Mouse (Mus musculus): ENCODE data around the gene Cpvl. TPM values are rescaled to one million over a fixed set of nuclear protein-coding genes. Genes with fewer than 3 reads are reported as not detected.
A peak's percentile ranks its signal among the peaks of the same experiment; 100 is the strongest.

The Cpvl gene
- polyA plus RNA-seq, 1 experiment, result 0.19 TPM

- DNase-seq, result peak; percentile 81
- no peak overlapping the region for H3K27ac ChIP-seq (ENCODE audit: insufficient read depth, low read depth, low read length)
- WGBS, result 48% methylated on average over 4 of the region's 4 CpGs
Measured at GRCm38 (mm10) chr6:53906871-53907270, 71.6 kb downstream of the Cpvl start.

DNA sequence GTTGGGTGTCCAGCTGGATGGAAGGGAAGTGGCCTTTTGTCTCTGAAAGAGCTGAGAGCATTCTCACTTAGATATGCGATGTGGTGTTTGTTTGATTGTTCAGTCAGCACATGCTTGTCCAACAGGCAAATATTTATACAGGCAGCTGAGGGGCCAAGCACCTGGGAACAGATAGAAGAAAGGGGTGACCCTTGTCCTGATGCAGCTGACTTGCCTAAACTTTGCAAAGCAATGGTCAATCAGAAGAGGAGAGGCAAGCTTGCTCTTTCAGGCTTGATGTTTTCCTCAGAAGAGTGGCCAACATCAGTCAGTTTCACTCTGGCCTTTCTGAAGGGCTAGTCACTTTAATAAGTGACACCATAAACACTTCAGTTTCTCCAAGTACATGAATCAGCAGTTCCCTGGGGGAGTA is 72.4 kb downstream of the Cpvl start:
- Histone ChIP-seq H3K36me3 (ENCODE audit: control insufficient read depth, insufficient read depth, low read length) (no peaks in the 10 kb centered on the region), H3K4me3 (ENCODE audit: insufficient read depth, low read depth, low read length) (no peak overlapping the region), H3K27me3 (replicated peaks; ENCODE audit: control insufficient read depth, insufficient read depth, low read length) (no peaks in the 10 kb centered on the region), H3K27ac (ENCODE audit: insufficient read depth, low read depth, low read length) (peak overlapping the region; percentile 42), H3K4me1 (ENCODE audit: control insufficient read depth, insufficient read depth, low read length) (peaks cover 3% of the 10 kb centered on the region; the same call in 1 of the 2 replicates)
- DNase-seq, result peak; percentile 23
- TF ChIP-seq CTCF (conservative IDR thresholded peaks at IDR 0.05; ENCODE audit: insufficient read depth, insufficient read length, low read depth, low read length) (no peak), POLR2A (IDR thresholded peaks at IDR 0.05; ENCODE audit: low read depth, low read length) (no peak)
- 65% methylated on average over 1 of the region's 1 CpGs for WGBS

More at GRCm38 (mm10) chr6:53906871-53907270, 71.6 kb downstream of the Cpvl start:
- TF ChIP-seq POLR2A (IDR thresholded peaks at IDR 0.05; ENCODE audit: low read depth, low read length) (no peak), CTCF (conservative IDR thresholded peaks at IDR 0.05; ENCODE audit: insufficient read depth, insufficient read length, low read depth, low read length) (no peak)
- Histone ChIP-seq H3K4me1 (ENCODE audit: control insufficient read depth, insufficient read depth, low read length) (peaks cover 3% of the 10 kb centered on the region; the same call in 1 of the 2 replicates), H3K36me3 (ENCODE audit: control insufficient read depth, insufficient read depth, low read length) (no peaks in the 10 kb centered on the region), H3K4me3 (ENCODE audit: insufficient read depth, low read depth, low read length) (no peak overlapping the region), H3K27me3 (replicated peaks; ENCODE audit: control insufficient read depth, insufficient read depth, low read length) (no peaks in the 10 kb centered on the region)

DNA sequence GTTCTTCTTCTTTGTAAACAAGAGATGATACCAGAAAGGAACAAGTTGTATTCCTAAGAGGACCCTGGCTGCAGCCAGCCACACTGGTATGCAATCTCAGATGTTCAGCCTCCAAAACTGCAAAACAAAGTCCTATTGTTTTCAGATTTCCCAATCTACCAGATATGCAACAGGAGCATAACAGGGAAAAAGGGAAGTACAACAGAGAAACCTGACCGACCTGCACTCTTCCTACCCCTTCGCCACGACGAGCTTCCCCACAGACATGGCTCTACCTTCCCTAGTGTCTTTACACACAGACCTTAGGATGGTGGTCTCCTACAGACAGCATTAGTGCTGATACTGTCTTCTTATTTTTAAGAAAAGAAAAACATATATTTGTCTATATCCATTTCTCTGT is 72.9 kb downstream of the Cpvl start:
- Histone ChIP-seq H3K27me3 (replicated peaks; ENCODE audit: control insufficient read depth, insufficient read depth, low read length) (no peaks in the 10 kb centered on the region), H3K4me3 (ENCODE audit: insufficient read depth, low read depth, low read length) (no peak overlapping the region), H3K4me1 (ENCODE audit: control insufficient read depth, insufficient read depth, low read length) (peaks cover 3% of the 10 kb centered on the region; the same call in 1 of the 2 replicates), H3K27ac (ENCODE audit: insufficient read depth, low read depth, low read length) (peak overlapping the region; percentile 33; the same call in 1 of the 2 replicates), H3K36me3 (ENCODE audit: control insufficient read depth, insufficient read depth, low read length) (no peaks in the 10 kb centered on the region)
- no peak for DNase-seq
- TF ChIP-seq POLR2A (IDR thresholded peaks at IDR 0.05; ENCODE audit: low read depth, low read length), result no peak
- no peak for TF ChIP-seq CTCF (conservative IDR thresholded peaks at IDR 0.05; ENCODE audit: insufficient read depth, insufficient read length, low read depth, low read length)
- 78% methylated on average over 4 of the region's 4 CpGs for WGBS

DNA sequence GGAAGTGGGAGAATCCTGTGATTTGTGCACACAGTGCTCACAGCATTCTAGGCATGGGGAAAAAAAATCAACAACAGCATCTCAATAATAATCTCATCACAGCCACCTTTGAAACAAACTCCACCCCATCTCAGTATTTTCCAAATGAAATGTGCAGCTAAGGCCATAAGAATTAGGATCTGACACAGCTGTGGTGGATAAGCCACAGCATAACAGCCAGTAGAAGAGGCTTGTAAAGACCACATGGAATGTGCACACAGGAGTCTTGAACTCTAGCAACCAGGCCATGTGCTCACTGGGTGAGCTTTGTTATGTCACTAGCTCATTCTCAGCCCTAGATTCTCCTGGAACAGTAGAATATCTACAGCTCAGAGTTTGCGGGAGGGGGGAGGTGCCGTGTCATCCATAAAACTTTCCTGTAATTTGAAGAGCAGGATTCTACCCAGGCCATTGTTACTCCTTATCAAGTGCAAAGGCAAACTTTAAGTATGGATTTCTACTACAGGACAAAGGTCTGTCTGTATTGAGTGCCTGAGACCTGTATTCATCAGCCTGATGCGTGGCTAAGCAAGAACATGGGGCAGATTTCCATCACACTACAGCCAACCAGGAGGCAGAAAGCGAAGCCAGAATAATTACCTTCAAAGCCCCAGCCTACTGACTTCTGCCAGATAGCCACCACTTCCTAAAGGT is 73.6 kb downstream of the Cpvl start:
- H3K36me3 ChIP-seq (ENCODE audit: control insufficient read depth, insufficient read depth, low read length), result no peaks in the 10 kb centered on the region
- no peak for DNase-seq
- H3K27ac ChIP-seq (ENCODE audit: insufficient read depth, low read depth, low read length), result no peak overlapping the region
- H3K4me3 ChIP-seq (ENCODE audit: insufficient read depth, low read depth, low read length), result no peak overlapping the region
- H3K4me1 ChIP-seq (ENCODE audit: control insufficient read depth, insufficient read depth, low read length), result peaks cover 3% of the 10 kb centered on the region; the same call in 1 of the 2 replicates
- TF ChIP-seq POLR2A (IDR thresholded peaks at IDR 0.05; ENCODE audit: low read depth, low read length), result no peak
- no peak for TF ChIP-seq CTCF (conservative IDR thresholded peaks at IDR 0.05; ENCODE audit: insufficient read depth, insufficient read length, low read depth, low read length)
- WGBS, result 85% methylated on average over 4 of the region's 4 CpGs
- H3K27me3 ChIP-seq (replicated peaks; ENCODE audit: control insufficient read depth, insufficient read depth, low read length), result no peaks in the 10 kb centered on the region

GRCm38 (mm10) chr6:53904186-53904585 is 74.3 kb downstream of the Cpvl start:
- H3K4me1 ChIP-seq (ENCODE audit: control insufficient read depth, insufficient read depth, low read length), result peaks cover 3% of the 10 kb centered on the region; the same call in 1 of the 2 replicates
- no peak overlapping the region for H3K27ac ChIP-seq (ENCODE audit: insufficient read depth, low read depth, low read length)
- H3K36me3 ChIP-seq (ENCODE audit: control insufficient read depth, insufficient read depth, low read length), result no peaks in the 10 kb centered on the region
- no peaks in the 10 kb centered on the region for H3K27me3 ChIP-seq (replicated peaks; ENCODE audit: control insufficient read depth, insufficient read depth, low read length)
- TF ChIP-seq CTCF (conservative IDR thresholded peaks at IDR 0.05; ENCODE audit: insufficient read depth, insufficient read length, low read depth, low read length) (no peak), POLR2A (IDR thresholded peaks at IDR 0.05; ENCODE audit: low read depth, low read length) (no peak)
- DNase-seq, result no peak
- WGBS, result 70% methylated on average over 3 of the region's 3 CpGs
- no peak overlapping the region for H3K4me3 ChIP-seq (ENCODE audit: insufficient read depth, low read depth, low read length)

DNA sequence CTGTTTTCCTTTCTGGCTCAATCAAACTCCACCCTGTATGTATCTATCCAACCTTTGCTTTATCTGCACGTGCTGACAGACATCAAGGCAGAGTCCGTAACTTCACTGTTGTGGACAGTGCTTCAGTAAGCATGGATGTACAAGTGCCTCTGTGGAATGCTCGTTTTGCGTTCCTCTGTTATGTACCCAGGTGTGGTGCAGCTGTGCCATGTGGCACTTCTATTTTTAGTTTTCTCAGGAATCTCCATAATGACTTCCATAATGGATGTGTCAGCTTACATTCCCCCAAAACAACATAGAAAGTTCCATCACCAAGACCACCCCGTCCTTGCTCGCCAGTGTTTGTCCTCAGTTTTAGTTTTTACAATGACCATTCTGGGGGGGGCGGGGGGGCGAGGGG is 76.7 kb downstream of the Cpvl start:
- Histone ChIP-seq H3K27ac (ENCODE audit: insufficient read depth, low read depth, low read length) (no peak overlapping the region), H3K4me3 (ENCODE audit: insufficient read depth, low read depth, low read length) (no peak overlapping the region), H3K36me3 (ENCODE audit: control insufficient read depth, insufficient read depth, low read length) (no peaks in the 10 kb centered on the region), H3K27me3 (replicated peaks; ENCODE audit: control insufficient read depth, insufficient read depth, low read length) (no peaks in the 10 kb centered on the region), H3K4me1 (ENCODE audit: control insufficient read depth, insufficient read depth, low read length) (peaks cover 3% of the 10 kb centered on the region; the same call in 1 of the 2 replicates)
- WGBS, result 88% methylated on average over 8 of the region's 8 CpGs
- no peak for TF ChIP-seq CTCF (conservative IDR thresholded peaks at IDR 0.05; ENCODE audit: insufficient read depth, insufficient read length, low read depth, low read length)
- TF ChIP-seq POLR2A (IDR thresholded peaks at IDR 0.05; ENCODE audit: low read depth, low read length), result no peak
- no peak for DNase-seq

- no peaks in the 10 kb centered on the region for H3K4me1 ChIP-seq (ENCODE audit: control insufficient read depth, insufficient read depth, low read length)
- whole genome bisulfite sequencing, result 69% methylated on average over 7 of the region's 7 CpGs
- H3K4me3 ChIP-seq (ENCODE audit: insufficient read depth, low read depth, low read length), result no peak overlapping the region
- no peaks in the 10 kb centered on the region for H3K27me3 ChIP-seq (replicated peaks; ENCODE audit: control insufficient read depth, insufficient read depth, low read length)
- no peak overlapping the region for H3K27ac ChIP-seq (ENCODE audit: insufficient read depth, low read depth, low read length)
- no peaks in the 10 kb centered on the region for H3K36me3 ChIP-seq (ENCODE audit: control insufficient read depth, insufficient read depth, low read length)
- no peak for DNase-seq
- no peak for TF ChIP-seq POLR2A (IDR thresholded peaks at IDR 0.05; ENCODE audit: low read depth, low read length)
- TF ChIP-seq CTCF (conservative IDR thresholded peaks at IDR 0.05; ENCODE audit: insufficient read depth, insufficient read length, low read depth, low read length), result no peak
Measured at GRCm38 (mm10) chr6:53897872-53898464, 80.5 kb downstream of the Cpvl start.
